Mouse (Mus musculus) MEL (cell line): ENCODE results near the gene Ptpra.

Experiments used
- CTCF ChIP-seq, 3 experiments: IDR thresholded peaks in 2 of 3; conservative IDR thresholded peaks in 1 of 3; 2 replicates each; pipeline ENCODE4 v1.5.1; 2011 to 2012; ENCODE audit warnings: low read length in 3 of 3, low read depth in 2 of 3, mild to moderate bottlenecking in 2 of 3, improper control_type of control experiment in 1 of 3, inconsistent platforms in 1 of 3, mixed read lengths in 1 of 3, moderate library complexity in 1 of 3; ENCODE audit not compliant: control insufficient read depth in 1 of 3, insufficient read depth in 1 of 3, poor library complexity in 1 of 3, severe bottlenecking in 1 of 3
- EP300 ChIP-seq, 2 experiments: IDR thresholded peaks; 2 replicates each; pipeline ENCODE4 v1.6.1; 2011; ENCODE audit warnings: improper control_type of control experiment in 2 of 2, low read length in 2 of 2, low read depth in 1 of 2, mild to moderate bottlenecking in 1 of 2
- ETS1 ChIP-seq: IDR thresholded peaks from 2 replicates; pipeline ENCODE4 v1.6.1; 2012; ENCODE audit warnings: low read depth, mild to moderate bottlenecking, inconsistent platforms, low read length, improper control_type of control experiment, moderate library complexity
- GATA1 ChIP-seq: IDR thresholded peaks from 2 replicates; pipeline ENCODE4 v1.6.1; 2011; ENCODE audit warnings: low read depth, low read length, improper control_type of control experiment
- HCFC1 ChIP-seq: IDR thresholded peaks from 2 replicates; pipeline ENCODE4 v1.6.1; 2012; ENCODE audit warnings: low read depth, mild to moderate bottlenecking, inconsistent platforms, low read length, improper control_type of control experiment, moderate library complexity
- SMC3 ChIP-seq: IDR thresholded peaks from 2 replicates; pipeline ENCODE4 v1.6.1; 2011; ENCODE audit warnings: low read depth, low read length, improper control_type of control experiment
- TAL1 ChIP-seq: IDR thresholded peaks from 2 replicates; pipeline ENCODE4 v1.6.1; 2012; ENCODE audit warnings: mild to moderate bottlenecking, inconsistent platforms, low read length, moderate library complexity, mixed read lengths
- UBTF ChIP-seq: IDR thresholded peaks from 2 replicates; pipeline ENCODE4 v1.6.1; 2012; ENCODE audit warnings: low read depth, mild to moderate bottlenecking, inconsistent platforms, low read length, improper control_type of control experiment, moderate library complexity, borderline replicate concordance; ENCODE audit not compliant: insufficient read depth

DNA sequence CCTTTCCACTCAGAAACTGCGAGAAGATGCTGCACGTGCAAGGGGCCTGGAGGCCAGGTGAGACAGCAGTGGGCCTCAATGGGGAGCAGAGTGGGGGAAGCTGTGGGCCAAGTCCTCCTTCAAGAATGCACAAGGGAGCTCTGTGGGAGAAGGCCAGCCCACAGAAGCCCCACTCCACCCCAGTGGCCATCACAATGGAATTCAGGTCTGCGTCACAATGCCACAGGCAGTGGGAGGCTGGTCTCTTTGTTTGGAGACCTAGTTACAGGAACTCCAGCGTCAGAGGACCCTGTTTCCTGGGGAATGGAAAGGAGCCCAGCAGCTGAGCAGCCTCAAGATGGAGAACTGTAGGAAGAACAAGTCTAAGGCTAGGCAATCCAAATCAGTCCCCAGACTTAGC is 139.1 kb downstream of the Ptpra start:
- TF ChIP-seq EP300 (IDR thresholded peaks at IDR 0.05; ENCODE audit: low read depth in 1 of 2, low read length in 2 of 2) (no peak), UBTF (no peak), HCFC1 (no peak), ETS1 (no peak), TAL1 (no peak), SMC3 (no peak), CTCF (IDR thresholded peaks at IDR 0.05 in 2 of 3, conservative IDR thresholded peaks at IDR 0.05 in 1 of 3; ENCODE audit: control insufficient read depth in 1 of 3, insufficient read depth in 1 of 3, low read depth in 2 of 3, low read length in 3 of 3, poor library complexity in 1 of 3, severe bottlenecking in 1 of 3) (no peak), GATA1 (no peak)
